Mouse (Mus musculus): ENCODE results near the gene Nmral1.

DNA sequence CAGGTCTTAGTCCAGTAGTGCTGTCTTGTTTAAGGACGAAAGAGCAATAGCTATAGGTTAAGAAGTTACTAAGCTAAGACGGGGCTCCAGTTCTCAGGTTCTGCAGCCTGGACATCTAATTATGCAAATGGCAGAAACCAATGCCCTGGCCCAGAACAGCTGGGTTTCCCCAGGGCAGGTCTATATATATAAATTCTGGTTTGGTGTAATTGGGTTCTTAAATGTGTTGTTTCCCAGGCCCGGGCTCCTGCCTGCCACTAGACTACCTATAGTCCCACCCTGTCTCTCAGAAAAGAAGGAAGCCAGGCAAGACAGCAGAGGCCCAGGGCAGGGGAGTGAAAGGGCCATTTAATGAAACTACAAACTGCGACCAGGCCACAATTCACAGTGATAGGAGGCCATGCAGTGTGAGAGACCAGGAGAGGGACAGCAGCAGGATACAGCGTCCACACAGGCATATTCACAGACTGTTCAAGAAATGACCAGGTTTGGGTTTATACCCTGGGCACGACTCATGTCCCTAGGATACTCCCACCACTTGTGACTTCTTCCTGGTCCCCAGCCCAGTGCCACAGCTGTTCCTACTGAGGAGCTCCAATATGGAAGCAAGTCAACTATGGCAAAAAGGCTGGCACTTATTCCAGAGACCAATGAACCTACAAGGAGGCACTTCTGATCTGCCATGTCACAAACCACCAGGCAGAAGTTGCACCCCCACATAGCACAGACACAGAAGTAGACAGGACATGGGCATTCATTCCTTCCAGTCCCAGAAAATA is 48.0 kb upstream of the Nmral1 start:
- TF ChIP-seq CTCF (IDR thresholded peaks at IDR 0.05; ENCODE audit: low read depth) (no peak), EP300 (IDR thresholded peaks at IDR 0.05; ENCODE audit: low read depth) (no peak)
